Mouse (Mus musculus) frontal cortex, adult 2 months (tissue): Measurements from ENCODE around the gene Mtx1. TPM values are rescaled to one million over a fixed set of nuclear protein-coding genes. Genes with fewer than 3 reads are reported as not detected.

Experiments used
- DNase-seq, 2 experiments: peaks; one replicate each; pipeline ENCODE4 v3.0.0; 2022; ENCODE audit warnings: low spot score in 1 of 2; ENCODE audit errors: extremely low spot score in 1 of 2
- polyA plus RNA-seq: library from polyadenylated mRNA; depleted of rRNA; stranded (reverse); fragments of >200 nt; gene quantifications from 2 replicates; pipeline ENCODE4 v1.2.3, GENCODE M21; 2012

Mtx1 gene
- polyA plus RNA-seq, 1 experiment, result 136 TPM

- no peak for DNase-seq
These were observed 16.7 kb upstream of the Mtx1 start for GRCm38 (mm10) chr3:89243609-89244008.

GRCm38 (mm10) chr3:89242331-89242895 is 15.5 kb upstream of the Mtx1 start:
- peak in 1 of 2 experiments; percentile 79 for DNase-seq

GRCm38 (mm10) chr3:89238494-89238893 is 11.6 kb upstream of the Mtx1 start:
- DNase-seq, result no peak

- no peak for DNase-seq
These were observed 10.8 kb upstream of the Mtx1 start for GRCm38 (mm10) chr3:89237682-89238081.

GRCm38 (mm10) chr3:89236516-89236915 is 9.6 kb upstream of the Mtx1 start:
- peak in 1 of 2 experiments; percentile 57 for DNase-seq

GRCm38 (mm10) chr3:89233562-89234110 is 6.7 kb upstream of the Mtx1 start:
- DNase-seq, result no peak

GRCm38 (mm10) chr3:89232614-89233013 is 5.7 kb upstream of the Mtx1 start:
- DNase-seq, result no peak

GRCm38 (mm10) chr3:89231772-89232275 is 4.9 kb upstream of the Mtx1 start:
- DNase-seq, result no peak

GRCm38 (mm10) chr3:89231345-89231744 is 4.5 kb upstream of the Mtx1 start:
- DNase-seq, result no peak

- DNase-seq, result no peak
These were observed 3.7 kb upstream of the Mtx1 start for GRCm38 (mm10) chr3:89230561-89230960.

GRCm38 (mm10) chr3:89229276-89229675 is 2.4 kb upstream of the Mtx1 start:
- DNase-seq, result no peak

GRCm38 (mm10) chr3:89228836-89229235 is 1.9 kb upstream of the Mtx1 start, which contains the start of gene Muc1:
TSS of gene Muc1 (plus strand) at chr3:89229057.
- DNase-seq, result no peak

- peak; percentile 55 to 92 for DNase-seq
These were observed 1.3 kb upstream of the Mtx1 start for GRCm38 (mm10) chr3:89228180-89228549.

GRCm38 (mm10) chr3:89227307-89228179 is 655 bp upstream of the Mtx1 start:
- DNase-seq, result peak; percentile 91 to 94

- DNase-seq, result no peak
These were observed 527 bp downstream of the Mtx1 start for GRCm38 (mm10) chr3:89226361-89226760.

GRCm38 (mm10) chr3:89225918-89226317 is 970 bp downstream of the Mtx1 start:
- peak in 1 of 2 experiments; percentile 64 for DNase-seq

- no peak for DNase-seq
These were observed 1.5 kb downstream of the Mtx1 start for GRCm38 (mm10) chr3:89225321-89225815.

- DNase-seq, result no peak
These were observed 2.1 kb downstream of the Mtx1 start for GRCm38 (mm10) chr3:89224796-89225195.

- DNase-seq, result no peak
These were observed 5.7 kb downstream of the Mtx1 start for GRCm38 (mm10) chr3:89221167-89221566.

- no peak for DNase-seq
These were observed 7.3 kb downstream of the Mtx1 start for GRCm38 (mm10) chr3:89219546-89219945.

- no peak for DNase-seq
These were observed 8.6 kb downstream of the Mtx1 start for GRCm38 (mm10) chr3:89218271-89218670.
